Mouse (Mus musculus) intestine, embryonic 15.5 days (tissue): ENCODE measurements at regions not wholly inside any gene's neighbourhood (a gene's known extent, or its start where the extent isn't known, plus 50 kb on each side); places are given as distances from the start of the nearest gene placed in this dataset.

Source experiments
- ATAC-seq: fragments of 200-750 bp; cut with Nextera tagmentation; 2 replicates; pipeline ENCODE4 v1.8.0; 2017; ENCODE audit warnings: moderate TSS enrichment, moderate library complexity
- H3K27ac ChIP-seq: fragments of 300-500 bp; sonication (generic); 2 replicates; pipeline ENCODE4 v1.5.1; 2015; ENCODE audit warnings: mild to moderate bottlenecking, inconsistent platforms
- H3K27me3 ChIP-seq: fragments of 300-500 bp; sonication (generic); replicated peaks from 2 replicates; pipeline ENCODE4 v1.6.1; 2015; ENCODE audit warnings: inconsistent platforms
- H3K36me3 ChIP-seq: fragments of 300-500 bp; sonication (generic); 2 replicates; pipeline ENCODE4 v1.6.1; 2015; ENCODE audit warnings: inconsistent platforms
- H3K4me1 ChIP-seq: fragments of 300-500 bp; sonication (generic); replicated peaks from 2 replicates; pipeline ENCODE4 v1.6.1; 2015; ENCODE audit warnings: inconsistent platforms
- H3K4me2 ChIP-seq: fragments of 300-500 bp; sonication (generic); replicated peaks from 2 replicates; pipeline ENCODE4 v1.6.1; 2015; ENCODE audit warnings: mild to moderate bottlenecking, inconsistent platforms
- H3K4me3 ChIP-seq: fragments of 300-500 bp; sonication (generic); replicated peaks from 2 replicates; pipeline ENCODE4 v1.5.1; 2015; ENCODE audit warnings: inconsistent platforms
- H3K9ac ChIP-seq: fragments of 300-500 bp; sonication (generic); 2 replicates; pipeline ENCODE4 v1.6.1; 2015; ENCODE audit warnings: inconsistent platforms
- H3K9me3 ChIP-seq: fragments of 300-500 bp; sonication (generic); 2 replicates; pipeline ENCODE4 v1.6.1; 2016; ENCODE audit warnings: inconsistent platforms
- WGBS: fragments of 180-500 bp; shearing (Covaris S2); methylation state at CpG from one replicate; pipeline ENCODE4 v1.1.7; 2015; 5-methylcytosine and 5-hydroxymethylcytosine counted together

DNA sequence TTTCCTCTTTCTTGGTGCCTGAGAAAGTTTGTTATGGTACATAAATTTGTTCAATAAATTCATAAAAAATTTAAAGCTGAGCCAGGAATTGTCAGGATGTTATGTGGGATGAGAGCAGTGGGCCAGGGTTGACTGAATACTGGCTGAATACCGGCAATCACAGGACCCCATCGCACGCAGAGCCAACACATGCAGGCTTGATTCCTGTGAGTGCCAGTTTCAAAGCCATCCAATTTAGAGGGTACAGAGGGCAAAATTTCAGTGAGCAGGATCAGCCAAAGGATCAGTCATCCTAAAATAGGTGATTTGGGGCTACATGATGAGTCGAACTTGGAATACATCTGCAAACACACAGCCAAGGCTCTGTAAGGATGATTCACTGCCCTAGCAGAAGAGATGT is 583.6 kb upstream of the Nectin3 start:
- H3K4me3 ChIP-seq, result no peak overlapping the region
- WGBS, result 87% methylated on average over 4 of the region's 4 CpGs
- H3K27me3 ChIP-seq, result no peaks in the 10 kb centered on the region
- H3K27ac ChIP-seq, result no peak overlapping the region
- no peak overlapping the region for H3K9ac ChIP-seq
- no peaks in the 10 kb centered on the region for H3K4me1 ChIP-seq
- no peak overlapping the region for H3K4me2 ChIP-seq
- no peaks in the 10 kb centered on the region for H3K9me3 ChIP-seq
- ATAC-seq, result no peak
- H3K36me3 ChIP-seq, result no peaks in the 10 kb centered on the region

DNA sequence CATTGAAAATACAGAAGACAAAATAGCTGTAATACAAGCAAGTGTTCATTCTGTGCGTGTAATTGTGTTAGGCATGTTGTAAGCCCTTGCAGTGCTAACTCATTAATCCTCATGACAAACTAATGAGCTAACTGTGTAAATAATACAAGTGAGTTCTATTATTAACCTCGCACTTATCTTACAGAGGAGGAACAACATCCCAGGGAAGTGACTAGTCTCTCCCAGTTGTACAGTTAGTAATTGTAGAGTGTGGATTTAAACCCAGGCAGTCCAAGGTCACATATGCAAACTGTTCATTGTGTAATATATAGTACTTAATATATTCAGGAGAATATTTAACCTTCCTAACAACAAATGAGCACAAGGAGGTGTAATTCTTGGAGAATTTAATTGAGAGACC is 582.0 kb upstream of the Nectin3 start:
- Histone ChIP-seq H3K9me3 (no peaks in the 10 kb centered on the region), H3K9ac (no peak overlapping the region), H3K36me3 (no peaks in the 10 kb centered on the region), H3K27ac (no peak overlapping the region), H3K4me2 (no peak overlapping the region), H3K4me1 (no peaks in the 10 kb centered on the region), H3K4me3 (no peak overlapping the region), H3K27me3 (no peaks in the 10 kb centered on the region)
- ATAC-seq, result peak; percentile 74; the same call in 1 of the 2 replicates
- WGBS, result 31% methylated on average over 2 of the region's 2 CpGs

- Histone ChIP-seq H3K9me3 (no peaks in the 10 kb centered on the region), H3K4me3 (no peak overlapping the region), H3K4me1 (no peaks in the 10 kb centered on the region), H3K4me2 (no peak overlapping the region), H3K27ac (no peak overlapping the region), H3K27me3 (no peaks in the 10 kb centered on the region), H3K36me3 (no peaks in the 10 kb centered on the region), H3K9ac (no peak overlapping the region)
- no peak for ATAC-seq
- 77% methylated on average over 8 of the region's 8 CpGs for WGBS
These were observed 561.1 kb upstream of the Nectin3 start for GRCm38 (mm10) chr16:47059293-47059963.

DNA sequence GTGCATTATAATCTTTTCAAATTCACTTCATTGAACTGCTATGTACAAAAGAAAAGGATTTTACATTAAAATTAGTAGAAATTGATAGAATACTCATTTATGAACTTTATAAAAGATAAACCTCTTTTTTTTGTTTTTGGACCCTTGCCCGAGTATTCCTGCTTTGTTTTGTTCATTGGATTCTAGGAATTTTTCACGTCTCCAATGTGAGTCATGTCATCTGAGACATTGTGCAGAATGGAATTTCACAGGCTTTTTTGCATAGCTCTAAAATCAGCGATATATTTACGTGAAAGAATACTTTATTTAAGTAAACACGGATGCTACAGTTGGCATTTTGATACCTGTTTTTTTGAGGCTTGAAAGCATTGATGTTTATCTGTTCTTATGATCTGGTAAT is 560.5 kb upstream of the Nectin3 start:
- no peaks in the 10 kb centered on the region for H3K27me3 ChIP-seq
- H3K9ac ChIP-seq, result no peak overlapping the region
- H3K4me1 ChIP-seq, result no peaks in the 10 kb centered on the region
- no peak overlapping the region for H3K4me3 ChIP-seq
- H3K36me3 ChIP-seq, result no peaks in the 10 kb centered on the region
- H3K9me3 ChIP-seq, result no peaks in the 10 kb centered on the region
- no peak overlapping the region for H3K27ac ChIP-seq
- no peak for ATAC-seq
- WGBS, result 58% methylated on average over 5 of the region's 5 CpGs
- no peak overlapping the region for H3K4me2 ChIP-seq

- ATAC-seq, result no peak
- H3K36me3 ChIP-seq, result no peaks in the 10 kb centered on the region
These were observed 527.6 kb upstream of the Nectin3 start for GRCm38 (mm10) chr16:47025971-47026370.

GRCm38 (mm10) chr16:47017486-47017885 is 519.2 kb upstream of the Nectin3 start:
- H3K9me3 ChIP-seq, result no peaks in the 10 kb centered on the region
- H3K4me1 ChIP-seq, result no peaks in the 10 kb centered on the region
- no peak overlapping the region for H3K9ac ChIP-seq
- no peaks in the 10 kb centered on the region for H3K36me3 ChIP-seq
- 85% methylated on average over 3 of the region's 3 CpGs for WGBS
- no peak overlapping the region for H3K4me2 ChIP-seq
- no peak overlapping the region for H3K27ac ChIP-seq
- no peak for ATAC-seq
- no peak overlapping the region for H3K4me3 ChIP-seq
- no peaks in the 10 kb centered on the region for H3K27me3 ChIP-seq

More at GRCm38 (mm10) chr16:47025971-47026370, 527.6 kb upstream of the Nectin3 start:
- H3K9ac ChIP-seq, result no peak overlapping the region
- H3K4me3 ChIP-seq, result no peak overlapping the region
- no peaks in the 10 kb centered on the region for H3K9me3 ChIP-seq
- no peak overlapping the region for H3K27ac ChIP-seq
- no peak overlapping the region for H3K4me2 ChIP-seq
- no peaks in the 10 kb centered on the region for H3K27me3 ChIP-seq
- H3K4me1 ChIP-seq, result no peaks in the 10 kb centered on the region

- H3K4me2 ChIP-seq, result no peak overlapping the region
- ATAC-seq, result 0 out of 2 replicates have a peak, but pooled peaks have one; percentile 45
- 68% methylated on average over 6 of the region's 6 CpGs for WGBS
- H3K4me3 ChIP-seq, result no peak overlapping the region
- H3K9me3 ChIP-seq, result no peaks in the 10 kb centered on the region
- no peaks in the 10 kb centered on the region for H3K4me1 ChIP-seq
- H3K27me3 ChIP-seq, result no peaks in the 10 kb centered on the region
- no peak overlapping the region for H3K27ac ChIP-seq
- no peaks in the 10 kb centered on the region for H3K36me3 ChIP-seq
- H3K9ac ChIP-seq, result no peak overlapping the region
These were observed 484.7 kb upstream of the Nectin3 start for GRCm38 (mm10) chr16:46982910-46983600.

GRCm38 (mm10) chr16:46982272-46982909 is 484.1 kb upstream of the Nectin3 start:
- Histone ChIP-seq H3K4me3 (no peak overlapping the region), H3K4me1 (no peaks in the 10 kb centered on the region), H3K36me3 (no peaks in the 10 kb centered on the region), H3K27ac (no peak overlapping the region), H3K27me3 (no peaks in the 10 kb centered on the region), H3K9ac (no peak overlapping the region), H3K4me2 (no peak overlapping the region), H3K9me3 (no peaks in the 10 kb centered on the region)
- no peak for ATAC-seq
- 78% methylated on average over 5 of the region's 5 CpGs for WGBS

GRCm38 (mm10) chr16:46965741-46966140 is 467.4 kb upstream of the Nectin3 start:
- H3K4me3 ChIP-seq, result no peak overlapping the region
- ATAC-seq, result no peak
- no peaks in the 10 kb centered on the region for H3K9me3 ChIP-seq
- H3K27ac ChIP-seq, result no peak overlapping the region
- no peak overlapping the region for H3K9ac ChIP-seq
- 89% methylated on average over 7 of the region's 7 CpGs for WGBS
- no peaks in the 10 kb centered on the region for H3K27me3 ChIP-seq
- no peaks in the 10 kb centered on the region for H3K36me3 ChIP-seq
- no peak overlapping the region for H3K4me2 ChIP-seq
- H3K4me1 ChIP-seq, result no peaks in the 10 kb centered on the region

DNA sequence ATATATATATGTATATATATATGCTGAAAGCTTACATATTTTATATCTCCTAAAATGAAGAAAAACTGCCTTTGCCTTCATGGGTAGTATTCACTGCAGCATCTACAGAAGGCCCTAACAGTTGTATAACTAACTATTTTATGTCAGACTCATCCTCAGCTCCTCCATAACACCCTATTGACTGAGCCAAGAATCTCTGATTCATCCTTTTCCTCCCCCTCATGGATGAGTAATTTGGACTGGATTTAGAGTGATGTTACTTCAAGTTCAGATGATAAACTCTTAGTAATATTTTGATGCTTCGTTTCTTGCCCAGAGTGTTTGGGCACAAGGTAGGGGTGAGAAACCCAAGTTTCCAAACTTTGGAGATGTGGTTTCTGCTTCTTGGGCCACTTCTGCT is 458.7 kb upstream of the Nectin3 start:
- no peak overlapping the region for H3K9ac ChIP-seq
- 96% methylated on average over 1 of the region's 1 CpGs for WGBS
- no peak for ATAC-seq

GRCm38 (mm10) chr16:46926060-46926459 is 427.7 kb upstream of the Nectin3 start:
- Histone ChIP-seq H3K9ac (no peak overlapping the region), H3K4me3 (no peak overlapping the region), H3K36me3 (no peaks in the 10 kb centered on the region), H3K4me1 (no peaks in the 10 kb centered on the region), H3K9me3 (no peaks in the 10 kb centered on the region), H3K27me3 (no peaks in the 10 kb centered on the region), H3K4me2 (no peak overlapping the region), H3K27ac (no peak overlapping the region)
- no peak for ATAC-seq
- WGBS, result 57% methylated on average over 3 of the region's 3 CpGs

More for the DNA sequence above, 458.7 kb upstream of the Nectin3 start:
- Histone ChIP-seq H3K4me3 (no peak overlapping the region), H3K9me3 (no peaks in the 10 kb centered on the region), H3K4me1 (no peaks in the 10 kb centered on the region), H3K27ac (no peak overlapping the region), H3K27me3 (no peaks in the 10 kb centered on the region), H3K36me3 (no peaks in the 10 kb centered on the region), H3K4me2 (no peak overlapping the region)

DNA sequence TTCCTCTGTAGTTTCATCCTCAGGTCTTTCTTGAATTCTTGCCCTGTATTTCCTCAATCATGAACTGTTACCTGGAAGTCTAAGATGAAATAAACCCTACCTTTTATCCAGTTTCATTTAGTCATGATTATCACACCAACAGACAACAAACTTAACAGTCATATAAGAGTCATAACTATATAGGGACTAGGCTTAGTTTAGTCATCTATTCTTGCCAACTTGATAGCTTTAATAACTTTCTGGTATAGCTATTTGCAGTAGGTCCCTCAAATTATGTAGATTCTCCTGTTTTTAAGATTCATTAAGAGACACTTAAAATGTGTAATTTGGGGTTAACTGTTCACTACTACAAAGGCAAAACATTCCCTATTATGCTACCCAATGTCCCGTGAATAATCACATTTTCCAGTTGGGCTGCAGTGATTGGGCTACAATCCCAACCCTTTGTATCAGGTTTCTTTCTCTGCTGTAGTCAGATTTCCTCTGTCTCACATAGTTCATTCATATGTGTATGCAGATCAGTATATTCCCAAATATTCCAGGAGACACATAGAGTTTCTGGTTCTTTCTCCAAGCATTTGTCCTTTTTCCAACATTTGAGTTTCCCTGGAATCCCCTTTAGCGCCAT is 396.4 kb upstream of the Nectin3 start:
- no peaks in the 10 kb centered on the region for H3K27me3 ChIP-seq
- no peak for ATAC-seq
- no peaks in the 10 kb centered on the region for H3K4me1 ChIP-seq
- H3K27ac ChIP-seq, result no peak overlapping the region
- no peak overlapping the region for H3K4me2 ChIP-seq
- no peaks in the 10 kb centered on the region for H3K9me3 ChIP-seq
- H3K9ac ChIP-seq, result no peak overlapping the region
- H3K36me3 ChIP-seq, result no peaks in the 10 kb centered on the region
- WGBS, result 78% methylated on average over 2 of the region's 2 CpGs
- no peak overlapping the region for H3K4me3 ChIP-seq
